Mouse (Mus musculus) heart, embryonic 13.5 days (tissue): Measurements from ENCODE around the gene Baiap2l2. TPM values are rescaled to one million over a fixed set of nuclear protein-coding genes. Genes with fewer than 3 reads are reported as not detected.
A peak's percentile ranks its signal among the peaks of the same experiment; 100 is the strongest.

Source experiments
- ATAC-seq: fragments of 200-750 bp; cut with Nextera tagmentation; 2 replicates; pipeline ENCODE4 v1.8.0; 2017; ENCODE audit warnings: moderate TSS enrichment; ENCODE audit not compliant: insufficient number of reproducible peaks, low FRiP score, low TSS enrichment; ENCODE audit errors: extremely low read depth
- H3K27ac ChIP-seq: fragments of 300-500 bp; sonication (generic); replicated peaks from 2 replicates; pipeline ENCODE4 v1.5.1; 2015; ENCODE audit warnings: moderate library complexity, mild to moderate bottlenecking, inconsistent platforms
- H3K27me3 ChIP-seq: fragments of 300-500 bp; sonication (generic); replicated peaks from 2 replicates; pipeline ENCODE4 v1.6.1; 2015; ENCODE audit warnings: mild to moderate bottlenecking, inconsistent platforms
- H3K36me3 ChIP-seq: fragments of 300-500 bp; sonication (generic); 2 replicates; pipeline ENCODE4 v1.6.1; 2015; ENCODE audit warnings: mild to moderate bottlenecking, inconsistent platforms
- H3K4me1 ChIP-seq: fragments of 300-500 bp; sonication (generic); 2 replicates; pipeline ENCODE4 v1.6.1; 2015; ENCODE audit warnings: inconsistent platforms
- H3K4me2 ChIP-seq: fragments of 300-500 bp; sonication (generic); 2 replicates; pipeline ENCODE4 v1.6.1; 2015; ENCODE audit warnings: inconsistent platforms, mild to moderate bottlenecking, moderate library complexity
- H3K4me3 ChIP-seq: fragments of 300-500 bp; sonication (generic); 2 replicates; pipeline ENCODE4 v1.5.1; 2015; ENCODE audit warnings: moderate library complexity, mild to moderate bottlenecking, inconsistent platforms
- H3K9ac ChIP-seq: fragments of 300-500 bp; sonication (generic); 2 replicates; pipeline ENCODE4 v1.6.1; 2015; ENCODE audit warnings: inconsistent platforms, mild to moderate bottlenecking, moderate library complexity
- H3K9me3 ChIP-seq: fragments of 300-500 bp; sonication (generic); 2 replicates; pipeline ENCODE4 v1.6.1; 2016; ENCODE audit warnings: inconsistent platforms
- WGBS: fragments of 180-500 bp; shearing (Covaris S2); methylation state at CpG from one replicate; pipeline ENCODE4 v1.1.7; 2015; ENCODE audit warnings: mixed read lengths; 5-methylcytosine and 5-hydroxymethylcytosine counted together
- polyA plus RNA-seq: library from polyadenylated mRNA; unstranded; fragments of >200 nt; fragmentation: Nextera tagmentation; extraction: Ambion mirVana; gene quantifications from 2 replicates; pipeline ENCODE4 v1.2.1, GENCODE M21; 2015

The Baiap2l2 gene
- polyA plus RNA-seq, 1 experiment from 2014 or later, result 10.6 TPM

GRCm38 (mm10) chr15:79277728-79278127, 7.6 kb downstream of the Baiap2l2 start:
- Histone ChIP-seq H3K27ac (no peak overlapping the region), H3K4me2 (no peak overlapping the region), H3K9me3 (no peaks in the 10 kb centered on the region), H3K9ac (no peak overlapping the region), H3K4me3 (no peak overlapping the region), H3K4me1 (peaks cover 4% of the 10 kb centered on the region; the same call in 1 of the 2 replicates), H3K27me3 (0 out of 2 replicates have a peak, but pooled peaks cover 6% of the 10 kb centered on the region), H3K36me3 (no peaks in the 10 kb centered on the region)
- 56% methylated on average over 10 of the region's 10 CpGs for WGBS
- no peak for ATAC-seq

GRCm38 (mm10) chr15:79273020-79273419, 12.3 kb downstream of the Baiap2l2 start:
- no peak for ATAC-seq
- Histone ChIP-seq H3K9ac (no peak overlapping the region), H3K9me3 (no peaks in the 10 kb centered on the region), H3K36me3 (no peaks in the 10 kb centered on the region), H3K4me1 (peaks cover 10% of the 10 kb centered on the region), H3K4me3 (no peak overlapping the region), H3K27me3 (peaks cover 29% of the 10 kb centered on the region), H3K4me2 (no peak overlapping the region), H3K27ac (no peak overlapping the region)
- 45% methylated on average over 10 of the region's 10 CpGs for WGBS

GRCm38 (mm10) chr15:79271124-79271746, 14.1 kb downstream of the Baiap2l2 start:
- no peaks in the 10 kb centered on the region for H3K9me3 ChIP-seq
- H3K36me3 ChIP-seq, result no peaks in the 10 kb centered on the region
- no peak for ATAC-seq
- H3K4me3 ChIP-seq, result peak overlapping the region; percentile 46
- 13% methylated on average over 17 of the region's 17 CpGs for WGBS
- H3K9ac ChIP-seq, result peak overlapping the region; percentile 79
- H3K27me3 ChIP-seq, result peaks cover 46% of the 10 kb centered on the region
- no peak overlapping the region for H3K27ac ChIP-seq
- H3K4me2 ChIP-seq, result peak overlapping the region; percentile 78
- H3K4me1 ChIP-seq, result peaks cover 10% of the 10 kb centered on the region

GRCm38 (mm10) chr15:79270317-79271123, 14.8 kb downstream of the Baiap2l2 start:
- Histone ChIP-seq H3K4me3 (peak overlapping the region; percentile 46), H3K9me3 (no peaks in the 10 kb centered on the region), H3K4me1 (peaks cover 10% of the 10 kb centered on the region), H3K9ac (peak overlapping the region; percentile 79), H3K36me3 (no peaks in the 10 kb centered on the region), H3K27me3 (peaks cover 52% of the 10 kb centered on the region), H3K4me2 (peak overlapping the region; percentile 78), H3K27ac (no peak overlapping the region; the same call in 1 of the 2 replicates)
- 2% methylated on average over 33 of the region's 33 CpGs for WGBS
- no peak; the same call in 1 of the 2 replicates for ATAC-seq

GRCm38 (mm10) chr15:79268521-79268920, 16.8 kb downstream of the Baiap2l2 start:
- H3K4me3 ChIP-seq, result no peak overlapping the region
- H3K9ac ChIP-seq, result no peak overlapping the region
- no peaks in the 10 kb centered on the region for H3K36me3 ChIP-seq
- 26% methylated on average over 1 of the region's 1 CpGs for WGBS
- ATAC-seq, result no peak
- H3K27me3 ChIP-seq, result peaks cover 68% of the 10 kb centered on the region
- no peak overlapping the region for H3K27ac ChIP-seq
- peaks cover 10% of the 10 kb centered on the region for H3K4me1 ChIP-seq
- H3K4me2 ChIP-seq, result no peak overlapping the region
- no peaks in the 10 kb centered on the region for H3K9me3 ChIP-seq

- Histone ChIP-seq H3K9ac (no peak overlapping the region), H3K4me1 (peaks cover 20% of the 10 kb centered on the region), H3K36me3 (no peaks in the 10 kb centered on the region), H3K4me2 (no peak overlapping the region), H3K27ac (no peak overlapping the region), H3K9me3 (no peaks in the 10 kb centered on the region), H3K27me3 (peaks cover 84% of the 10 kb centered on the region), H3K4me3 (no peak overlapping the region)
- no peak for ATAC-seq
- WGBS, result 52% methylated on average over 4 of the region's 4 CpGs
Measured at GRCm38 (mm10) chr15:79265384-79265783, 20.0 kb downstream of the Baiap2l2 start.

GRCm38 (mm10) chr15:79263726-79264125, 21.6 kb downstream of the Baiap2l2 start:
- WGBS, result 90% methylated on average over 6 of the region's 6 CpGs
- no peak overlapping the region for H3K9ac ChIP-seq
- H3K9me3 ChIP-seq, result no peaks in the 10 kb centered on the region
- H3K4me3 ChIP-seq, result no peak overlapping the region
- H3K27me3 ChIP-seq, result peaks cover 93% of the 10 kb centered on the region
- 0 out of 2 replicates have a peak overlapping the region, but pooled peaks have one; percentile 2 for H3K27ac ChIP-seq
- ATAC-seq, result no peak
- H3K4me2 ChIP-seq, result no peak overlapping the region
- peaks cover 20% of the 10 kb centered on the region for H3K4me1 ChIP-seq
- H3K36me3 ChIP-seq, result no peaks in the 10 kb centered on the region

- Histone ChIP-seq H3K9me3 (no peaks in the 10 kb centered on the region), H3K4me3 (no peak overlapping the region), H3K4me1 (peaks cover 20% of the 10 kb centered on the region), H3K36me3 (no peaks in the 10 kb centered on the region), H3K9ac (0 out of 2 replicates have a peak overlapping the region, but pooled peaks have one; percentile 11), H3K27ac (peak overlapping the region; percentile 60), H3K27me3 (peaks cover 84% of the 10 kb centered on the region), H3K4me2 (peak overlapping the region; percentile 98)
- ATAC-seq, result no peak
- WGBS, result 80% methylated on average over 3 of the region's 3 CpGs
Measured at GRCm38 (mm10) chr15:79262786-79263309, 22.5 kb downstream of the Baiap2l2 start.

- Histone ChIP-seq H3K27ac (peak overlapping the region; percentile 60), H3K4me3 (peak overlapping the region; percentile 72; the same call in 1 of the 2 replicates), H3K9ac (peak overlapping the region; percentile 86; the same call in 1 of the 2 replicates), H3K4me2 (peak overlapping the region; percentile 98), H3K9me3 (no peaks in the 10 kb centered on the region), H3K27me3 (peaks cover 80% of the 10 kb centered on the region), H3K4me1 (peaks cover 20% of the 10 kb centered on the region), H3K36me3 (no peaks in the 10 kb centered on the region)
- 23% methylated on average over 13 of the region's 13 CpGs for WGBS
- no peak for ATAC-seq
Measured at GRCm38 (mm10) chr15:79262375-79262774, 23.0 kb downstream of the Baiap2l2 start.

GRCm38 (mm10) chr15:79261757-79262156, 23.6 kb downstream of the Baiap2l2 start:
- peaks cover 74% of the 10 kb centered on the region for H3K27me3 ChIP-seq
- H3K4me1 ChIP-seq, result peaks cover 20% of the 10 kb centered on the region
- peak overlapping the region; percentile 72 for H3K4me3 ChIP-seq
- WGBS, result 0% methylated on average over 24 of the region's 28 CpGs
- H3K9ac ChIP-seq, result peak overlapping the region; percentile 86
- H3K36me3 ChIP-seq, result no peaks in the 10 kb centered on the region
- H3K27ac ChIP-seq, result peak overlapping the region; percentile 60
- H3K4me2 ChIP-seq, result peak overlapping the region; percentile 98
- H3K9me3 ChIP-seq, result no peaks in the 10 kb centered on the region
- ATAC-seq, result no peak

GRCm38 (mm10) chr15:79261095-79261725, 24.1 kb downstream of the Baiap2l2 start:
- Histone ChIP-seq H3K27me3 (peaks cover 69% of the 10 kb centered on the region), H3K9me3 (no peaks in the 10 kb centered on the region), H3K27ac (peak overlapping the region; percentile 60), H3K4me3 (peak overlapping the region; percentile 72), H3K9ac (peak overlapping the region; percentile 86), H3K4me1 (peaks cover 20% of the 10 kb centered on the region), H3K4me2 (peak overlapping the region; percentile 98), H3K36me3 (no peaks in the 10 kb centered on the region)
- WGBS, result 2% methylated on average over 53 of the region's 62 CpGs
- ATAC-seq, result peak; percentile 49; the same call in 1 of the 2 replicates
